Mouse (Mus musculus): ENCODE measurements around the gene Cdhr4.
A peak's percentile ranks its signal among the peaks of the same experiment; 100 is the strongest.

DNA sequence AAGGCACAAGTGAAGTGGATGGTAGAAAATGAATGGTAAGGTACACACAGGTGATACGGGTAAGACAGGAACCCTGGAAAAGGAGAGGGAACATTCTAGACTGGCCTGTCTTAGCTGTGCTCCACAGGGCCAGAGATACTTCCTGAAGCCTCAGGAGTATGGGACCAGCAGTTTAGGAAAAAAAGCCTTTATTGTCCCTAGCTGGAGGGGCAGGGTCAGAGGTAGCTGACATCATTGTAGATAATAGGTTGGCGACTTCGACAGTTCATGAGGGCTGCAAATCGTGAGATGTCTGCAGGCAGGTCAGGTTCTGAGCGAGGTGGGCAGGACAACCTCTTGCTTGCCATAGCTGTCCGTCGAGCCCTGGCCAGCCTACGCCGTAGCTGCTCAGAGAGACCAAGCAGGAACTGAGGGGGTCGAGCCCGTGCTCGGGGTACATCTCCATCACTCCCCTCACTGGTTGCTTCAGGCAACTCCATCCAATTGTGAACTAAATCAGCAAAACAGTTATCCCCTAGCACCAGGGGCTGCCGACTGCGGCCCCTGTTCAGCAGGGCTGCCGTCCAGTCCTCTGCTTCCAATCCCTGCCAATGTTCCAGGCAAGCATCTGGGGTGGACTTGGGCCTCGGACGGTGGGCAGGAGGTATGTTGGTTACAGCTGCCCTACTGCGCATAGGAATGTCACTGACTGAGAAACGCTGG lies 8.1 kb upstream of the Cdhr4 start:
- TF ChIP-seq CTCF (IDR thresholded peaks at IDR 0.05; ENCODE audit: low read depth) = peak; percentile 11; the same call in 1 of the 2 replicates
- TF ChIP-seq EP300 (IDR thresholded peaks at IDR 0.05; ENCODE audit: low read depth) = no peak

All from liver, embryonic 14.5 days (tissue).